Mouse (Mus musculus) CH12.LX (cell line): ENCODE results near the gene Slc9b1. TPM values are rescaled to one million over a fixed set of nuclear protein-coding genes. Genes with fewer than 3 reads are reported as not detected.

Experiments
- DNase-seq: peaks from one replicate; pipeline ENCODE4 v3.0.0-alpha.2; 2013; ENCODE audit errors: extremely low read depth
- H3K27ac ChIP-seq: 2 replicates; pipeline ENCODE4 v1.5.1; 2012; ENCODE audit warnings: low read depth, mild to moderate bottlenecking, control low read depth, moderate library complexity; ENCODE audit not compliant: insufficient read depth
- H3K27me3 ChIP-seq: replicated peaks from 2 replicates; pipeline ENCODE3; 2012; ENCODE audit warnings: inconsistent platforms
- H3K36me3 ChIP-seq, 2 experiments: replicated peaks in 1 of 2; 2 replicates each; pipeline versions ENCODE3 to v1.6.1; 2012; ENCODE audit warnings: inconsistent platforms in 1 of 2, low read length in 1 of 2, mild to moderate bottlenecking in 1 of 2, mixed read lengths in 1 of 2, moderate library complexity in 1 of 2; ENCODE audit not compliant: control insufficient read depth in 1 of 2, insufficient read depth in 1 of 2
- H3K4me1 ChIP-seq, 2 experiments: 2 replicates each; pipeline ENCODE4 v1.6.1; 2012; ENCODE audit warnings: inconsistent platforms in 1 of 2, moderate library complexity in 1 of 2; ENCODE audit not compliant: insufficient read depth in 2 of 2, control insufficient read depth in 1 of 2
- H3K4me2 ChIP-seq: 2 replicates; pipeline ENCODE4 v1.6.1; 2012; ENCODE audit warnings: low read depth, mild to moderate bottlenecking, control low read depth; ENCODE audit not compliant: poor library complexity, insufficient read depth, severe bottlenecking
- H3K4me3 ChIP-seq, 3 experiments: fragments of 150-350 bp in 1 of 3; sonication (generic) in 1 of 3; replicated peaks in 1 of 3; 2 replicates each; pipeline versions ENCODE3 to v1.5.1; 2011 to 2012; ENCODE audit warnings: low read depth in 2 of 3, low read length in 2 of 3, mild to moderate bottlenecking in 2 of 3, moderate library complexity in 2 of 3, control low read depth in 1 of 3, improper control_type of control experiment in 1 of 3, inconsistent platforms in 1 of 3, mixed read lengths in 1 of 3; ENCODE audit not compliant: poor library complexity in 1 of 3
- H3K79me2 ChIP-seq: replicated peaks from 2 replicates; pipeline ENCODE4 v1.6.1; 2012; ENCODE audit warnings: mild to moderate bottlenecking, moderate library complexity; ENCODE audit not compliant: control insufficient read depth, poor library complexity, insufficient read depth, severe bottlenecking; ENCODE audit errors: extremely low read depth
- H3K9ac ChIP-seq: 2 replicates; pipeline ENCODE4 v1.6.1; 2012; ENCODE audit warnings: low read depth, mild to moderate bottlenecking, control low read depth, moderate library complexity; ENCODE audit not compliant: insufficient read depth
- H3K9me3 ChIP-seq: replicated peaks from 2 replicates; pipeline ENCODE3; 2012; ENCODE audit warnings: low read length, inconsistent platforms, mixed read lengths
- CHD2 ChIP-seq: IDR thresholded peaks from 2 replicates; pipeline ENCODE4 v1.6.1; 2011; ENCODE audit warnings: low read length, improper control_type of control experiment
- CTCF ChIP-seq, 2 experiments: IDR thresholded peaks in 1 of 2; conservative IDR thresholded peaks in 1 of 2; 2 replicates each; pipeline ENCODE4 v1.5.1; 2011 to 2012; ENCODE audit warnings: low read depth in 2 of 2, low read length in 2 of 2, improper control_type of control experiment in 1 of 2, inconsistent platforms in 1 of 2, mild to moderate bottlenecking in 1 of 2, moderate library complexity in 1 of 2
- E2F4 ChIP-seq: IDR thresholded peaks from 2 replicates; pipeline ENCODE4 v1.6.1; 2011; ENCODE audit warnings: low read depth, low read length, improper control_type of control experiment; ENCODE audit not compliant: insufficient replicate concordance
- ELF1 ChIP-seq: IDR thresholded peaks from 2 replicates; pipeline ENCODE4 v1.6.1; 2014; ENCODE audit warnings: low read depth, mild to moderate bottlenecking, inconsistent platforms, low read length, improper control_type of control experiment
- EP300 ChIP-seq: IDR thresholded peaks from 2 replicates; pipeline ENCODE4 v1.6.1; 2011; ENCODE audit warnings: low read length, improper control_type of control experiment
- GABPA ChIP-seq: IDR thresholded peaks from 2 replicates; pipeline ENCODE4 v1.6.1; 2012; ENCODE audit warnings: low read depth, low read length, improper control_type of control experiment, inconsistent platforms; ENCODE audit not compliant: insufficient replicate concordance
- HCFC1 ChIP-seq: IDR thresholded peaks from 2 replicates; pipeline ENCODE4 v1.6.1; 2012; ENCODE audit warnings: low read depth, mild to moderate bottlenecking, inconsistent platforms, low read length, improper control_type of control experiment
- JUN ChIP-seq: IDR thresholded peaks from 2 replicates; pipeline ENCODE4 v1.6.1; 2011; ENCODE audit warnings: low read depth, mild to moderate bottlenecking, low read length, improper control_type of control experiment, moderate library complexity; ENCODE audit not compliant: insufficient read depth
- KAT2A ChIP-seq: IDR thresholded peaks from 2 replicates; pipeline ENCODE4 v1.6.1; 2012; ENCODE audit warnings: low read length, improper control_type of control experiment, inconsistent platforms; ENCODE audit not compliant: insufficient replicate concordance
- MAX ChIP-seq: IDR thresholded peaks from 2 replicates; pipeline ENCODE4 v1.6.1; 2011; ENCODE audit warnings: low read length, improper control_type of control experiment
- MAZ ChIP-seq: IDR thresholded peaks from 2 replicates; pipeline ENCODE4 v1.6.1; 2012; ENCODE audit warnings: low read depth, mild to moderate bottlenecking, inconsistent platforms, low read length, improper control_type of control experiment, moderate library complexity
- MEF2A ChIP-seq: IDR thresholded peaks from 2 replicates; pipeline ENCODE4 v1.6.1; 2014; ENCODE audit warnings: low read depth, mild to moderate bottlenecking, inconsistent platforms, low read length, improper control_type of control experiment, borderline replicate concordance
- MYC ChIP-seq: IDR thresholded peaks from 2 replicates; pipeline ENCODE4 v1.6.1; 2011; ENCODE audit warnings: low read depth, mild to moderate bottlenecking, improper control_type of control experiment, low read length
- POLR2AphosphoS2 ChIP-seq: IDR thresholded peaks from 2 replicates; pipeline ENCODE4 v1.6.1; 2011; ENCODE audit warnings: low read depth, low read length, improper control_type of control experiment
- RAD21 ChIP-seq: IDR thresholded peaks from 2 replicates; pipeline ENCODE4 v1.6.1; 2011; ENCODE audit warnings: low read depth, mild to moderate bottlenecking, low read length, improper control_type of control experiment, moderate library complexity
- RCOR1 ChIP-seq: conservative IDR thresholded peaks from 2 replicates; pipeline ENCODE4 v1.6.1; 2012; ENCODE audit warnings: low read depth, mild to moderate bottlenecking, inconsistent platforms, low read length, improper control_type of control experiment
- SIN3A ChIP-seq: IDR thresholded peaks from 2 replicates; pipeline ENCODE4 v1.6.1; 2012; ENCODE audit warnings: low read length, improper control_type of control experiment, inconsistent platforms
- SMC3 ChIP-seq: IDR thresholded peaks from 2 replicates; pipeline ENCODE4 v1.6.1; 2011; ENCODE audit warnings: low read depth, low read length, improper control_type of control experiment
- TBP ChIP-seq: conservative IDR thresholded peaks from 2 replicates; pipeline ENCODE4 v1.6.1; 2011; ENCODE audit warnings: low read depth, low read length, improper control_type of control experiment
- TCF12 ChIP-seq: IDR thresholded peaks from 2 replicates; pipeline ENCODE4 v1.6.1; 2014; ENCODE audit warnings: low read depth, mild to moderate bottlenecking, inconsistent platforms, low read length, improper control_type of control experiment
- USF2 ChIP-seq: conservative IDR thresholded peaks from 2 replicates; pipeline ENCODE4 v1.6.1; 2011; ENCODE audit warnings: low read depth, low read length, improper control_type of control experiment
- ZC3H11A ChIP-seq: IDR thresholded peaks from 2 replicates; pipeline ENCODE4 v1.6.1; 2012; ENCODE audit warnings: low read depth, mild to moderate bottlenecking, inconsistent platforms, low read length, improper control_type of control experiment
- ZKSCAN1 ChIP-seq: IDR thresholded peaks from 2 replicates; pipeline ENCODE4 v1.6.1; 2012; ENCODE audit warnings: low read depth, inconsistent platforms, low read length, improper control_type of control experiment, borderline replicate concordance
- ZMIZ1 ChIP-seq: IDR thresholded peaks from 2 replicates; pipeline ENCODE4 v1.6.1; 2012; ENCODE audit warnings: low read depth, mild to moderate bottlenecking, inconsistent platforms, low read length, improper control_type of control experiment
- dilution Hi-C: fragments of 300-500 bp; cut with MboI; formaldehyde crosslinking; loops from 2 replicates; pipeline ENCODE4 v1.14.3; 2020; ENCODE audit warnings: low sequenced_read_pairs; ENCODE audit not compliant: extremely low pct_unique_long_range_greater_than_20kb, extremely low pct_ligation_motif_present
- in situ Hi-C: fragments of 300-500 bp; cut with MboI; formaldehyde crosslinking; loops from 3 replicates; pipeline ENCODE4 v1.14.3; 2019; ENCODE audit warnings: low sequenced_read_pairs, low pct_ligation_motif_present, low pct_unique_long_range_greater_than_20kb, mixed read lengths
- polyA plus RNA-seq: library from polyadenylated mRNA; unstranded; fragments of >175 nt; gene quantifications from 2 replicates; pipeline ENCODE4 v1.2.1, GENCODE M21; 2012; ENCODE audit warnings: low read depth; ENCODE audit not compliant: insufficient read length
- total RNA-seq, 2 experiments: library from RNA; depleted of rRNA; stranded (reverse); fragments of 300-350 nt in 1 of 2; fragments of >200 nt in 1 of 2; gene quantifications; 2 replicates each; pipeline ENCODE4 v1.2.3; 2012 to 2014

Slc9b1 gene
- total and polyA plus RNA-seq, 3 experiments, result 1.9 to 3.1 (median 2.7) TPM

DNA sequence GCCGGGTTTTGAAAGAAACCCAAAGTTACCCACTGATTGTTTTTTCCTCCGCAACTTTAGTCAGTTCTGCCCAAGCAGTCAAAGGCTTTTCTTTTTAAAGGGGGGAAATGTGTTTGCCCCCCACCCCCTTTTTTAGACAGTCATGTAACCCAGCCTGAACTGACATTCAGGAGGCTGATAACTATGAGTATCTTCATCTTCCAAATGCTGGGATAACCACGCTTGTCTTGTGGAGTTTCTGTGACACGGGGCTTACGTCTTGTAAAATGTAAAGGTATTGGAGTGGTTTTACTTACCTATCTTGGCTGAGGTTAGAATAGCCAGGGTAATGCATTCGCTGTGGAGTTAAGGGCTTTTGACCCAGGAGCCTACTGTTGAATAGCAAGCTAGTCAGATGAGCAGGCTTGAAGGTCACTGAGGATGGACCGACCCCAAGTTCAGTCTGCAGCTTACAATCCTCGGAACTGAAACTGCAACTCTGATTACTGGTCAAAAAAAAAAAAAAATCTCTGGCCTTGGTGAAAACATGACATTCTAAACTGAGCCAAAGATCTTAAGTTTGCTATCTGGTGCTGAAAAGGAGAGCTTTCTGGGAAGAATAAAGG, 75.9 kb downstream of the Slc9b1 start, which contains the start of gene Cisd2 (continued):
- no peak for TF ChIP-seq ZC3H11A
- no peak for TF ChIP-seq ELF1
- TF ChIP-seq RCOR1, result 0 out of 2 replicates have a peak, but pooled peaks have one; percentile 29
- peak; percentile 22; the same call in 1 of the 2 replicates for TF ChIP-seq CHD2
- no peak; the same call in 1 of the 2 replicates for TF ChIP-seq SMC3
- TF ChIP-seq ZMIZ1, result no peak
- TF ChIP-seq RAD21, result no peak
- TF ChIP-seq USF2, result no peak
- 0 out of 2 replicates have a peak, but pooled peaks have one; percentile 41 for TF ChIP-seq HCFC1
- TF ChIP-seq, all 38 proteins: peak for 16

GRCm38 (mm10) chr3:135436901-135437616, 89.2 kb downstream of the Slc9b1 start:
- Histone ChIP-seq H3K9ac (peak overlapping the region; percentile 58), H3K4me2 (peak overlapping the region; percentile 81), H3K36me3 (peaks cover 5 to 30% of the 10 kb centered on the region in 2 experiments), H3K4me1 (peaks cover 0 to 21% of the 10 kb centered on the region in 2 experiments; a peak in 2 of 4 replicates), H3K27ac (no peak overlapping the region), H3K4me3 (peak overlapping the region; percentile 60 to 81 (median 69)), H3K27me3 (no peaks in the 10 kb centered on the region), H3K9me3 (no peaks in the 10 kb centered on the region), H3K79me2 (peaks cover 19% of the 10 kb centered on the region)
- TF ChIP-seq SMC3 (no peak), CTCF (conservative IDR thresholded peaks at IDR 0.05 in 1 of 2, IDR thresholded peaks at IDR 0.05 in 1 of 2; ENCODE audit: low read depth in 2 of 2, low read length in 2 of 2) (no peak), MAZ (no peak), TBP (no peak)
- no peak for DNase-seq
- dilution Hi-C loops (no loop called here), in situ Hi-C loops (no loop called here)

GRCm38 (mm10) chr3:135437758-135438495, 90.1 kb downstream of the Slc9b1 start, which contains the start of gene Ube2d3:
TSS of gene Ube2d3 (plus strand) at chr3:135438149.
- Histone ChIP-seq H3K9me3 (no peaks in the 10 kb centered on the region), H3K4me1 (peaks cover 0 to 30% of the 10 kb centered on the region in 2 experiments; a peak in 2 of 4 replicates), H3K36me3 (peaks cover 5 to 36% of the 10 kb centered on the region in 2 experiments), H3K27me3 (no peaks in the 10 kb centered on the region), H3K79me2 (peaks cover 25% of the 10 kb centered on the region), H3K4me2 (peak within 1 kb of the TSS; percentile 81), H3K27ac (peak within 1 kb of the TSS; percentile 96), H3K9ac (peak within 1 kb of the TSS; percentile 98), H3K4me3 (peak within 1 kb of the TSS; percentile 81 to 94 (median 83))
- dilution Hi-C loops (no loop called here), in situ Hi-C loops (no loop called here)
- peak; percentile 100 for DNase-seq
- no peak for TF ChIP-seq USF2
- TF ChIP-seq MAZ, result peak; percentile 99
- peak; percentile 51 for TF ChIP-seq MAX
- no peak for TF ChIP-seq CTCF (conservative IDR thresholded peaks at IDR 0.05 in 1 of 2, IDR thresholded peaks at IDR 0.05 in 1 of 2; ENCODE audit: low read depth in 2 of 2, low read length in 2 of 2)
- TF ChIP-seq MYC, result peak; percentile 70; the same call in 1 of the 2 replicates
- peak; percentile 100 for TF ChIP-seq CHD2
- TF ChIP-seq GABPA, result no peak; the same call in 1 of the 2 replicates
- TF ChIP-seq SIN3A, result no peak; the same call in 1 of the 2 replicates
- TF ChIP-seq HCFC1, result peak; percentile 77
- no peak for TF ChIP-seq E2F4
- TF ChIP-seq JUN, result no peak
- no peak for TF ChIP-seq EP300
- TF ChIP-seq MEF2A, result peak; percentile 74
- no peak; the same call in none of the 2 replicates for TF ChIP-seq TCF12
- peak; percentile 97 for TF ChIP-seq ZMIZ1
- TF ChIP-seq ZKSCAN1, result no peak
- peak; percentile 88 for TF ChIP-seq POLR2AphosphoS2
- no peak for TF ChIP-seq RCOR1
- no peak for TF ChIP-seq KAT2A
- peak; percentile 70; the same call in 1 of the 2 replicates for TF ChIP-seq TBP
